11 mouse cellular contexts compared by ENCODE assay signal in the genomic region with DNA sequence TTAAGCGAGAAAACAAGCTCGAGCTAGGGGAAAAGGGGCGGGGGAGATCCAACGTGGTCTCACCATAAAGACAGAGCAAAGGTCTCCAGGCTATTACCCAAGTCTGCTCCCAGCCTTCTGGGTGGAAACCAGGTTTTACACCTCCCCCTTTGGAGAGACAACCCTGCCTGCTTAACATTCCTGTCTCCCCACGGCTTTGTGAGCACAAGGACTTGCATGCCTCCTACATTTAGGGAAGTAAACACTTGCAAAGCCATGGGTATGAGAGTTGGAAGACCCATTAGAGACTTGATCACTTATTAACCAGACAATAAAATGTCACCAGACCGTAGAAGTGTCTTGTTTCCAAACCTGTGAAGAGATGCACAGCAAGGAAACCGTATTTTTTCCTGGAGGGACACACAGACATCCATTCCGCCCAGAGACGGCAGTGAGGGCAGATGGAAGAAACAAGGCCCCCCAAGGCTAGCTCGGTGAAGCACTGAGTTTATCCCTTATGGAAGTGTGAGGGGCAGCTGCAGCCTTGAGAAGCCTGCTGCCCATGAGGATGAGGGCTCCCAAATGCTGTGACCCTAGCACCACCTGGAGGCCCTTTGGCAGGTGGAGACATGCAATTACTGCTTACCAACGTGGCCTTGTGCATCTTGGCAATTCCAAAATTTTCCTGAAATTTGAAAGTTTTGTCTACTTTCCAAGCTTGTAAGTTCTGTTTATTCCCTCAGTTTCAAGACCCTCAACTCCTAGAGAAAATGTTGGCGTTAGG. TPM values are rescaled to one million over a fixed set of nuclear protein-coding genes. Genes with fewer than 3 reads are reported as not detected.
DNase-seq lines count a peak whose midpoint lies in the region; ATAC-seq and TF ChIP-seq lines count a peak whose summit lies in the region.
"Had no signal": no experiment of that assay in that cellular context is flagged by ENCODE, and none has a peak within 500 bp of the region (broad histone marks: within the 10 kb centered on the region; RNA-seq: fewer than 3 reads in every experiment).

No protein-coding gene starts in this region.

- no peaks in the 10 kb centered on the region for H3K4me1 ChIP-seq in liver, adult 2 months (ENCODE audit: control insufficient read depth, insufficient read depth, low read length)
- H3K4me1 ChIP-seq in liver, embryonic 12.5 days: no peaks in the 10 kb centered on the region
- H3K4me1 ChIP-seq in bone marrow, adult 2 months (ENCODE audit: control insufficient read depth, insufficient read depth, low read length): no peaks in the 10 kb centered on the region
- no peaks in the 10 kb centered on the region for H3K4me1 ChIP-seq in stomach, postnatal 0 days (replicated peaks; ENCODE audit: control insufficient read depth, insufficient read depth)
- no peaks in the 10 kb centered on the region for H3K4me1 ChIP-seq in embryonic facial prominence, embryonic 10.5 days
- H3K4me1 ChIP-seq in forebrain, embryonic 15.5 days: no peaks in the 10 kb centered on the region
- H3K4me1 ChIP-seq: hindbrain, embryonic 15.5 days had no signal

- 41% methylated on average over 12 of the region's 12 CpGs for WGBS in liver, adult 2 months
- 56% methylated on average over 12 of the region's 12 CpGs for WGBS in liver, embryonic 12.5 days (ENCODE audit: insufficient replicate concordance)
- WGBS in bone marrow, adult 2 months: 67% methylated on average over 12 of the region's 12 CpGs
- 52% methylated on average over 12 of the region's 12 CpGs for WGBS in stomach, postnatal 0 days
- 75% methylated on average over 12 of the region's 12 CpGs for WGBS in embryonic facial prominence, embryonic 10.5 days
- 72% methylated on average over 12 of the region's 12 CpGs for WGBS in forebrain, embryonic 15.5 days

- no peak overlapping the region for H3K9ac ChIP-seq in liver, adult 2 months (ENCODE audit: low read depth, low read length)
- H3K9ac ChIP-seq in liver, embryonic 12.5 days: no peak overlapping the region
- no peak overlapping the region for H3K9ac ChIP-seq in stomach, postnatal 0 days (ENCODE audit: low read length)
- H3K9ac ChIP-seq in forebrain, embryonic 15.5 days (replicated peaks): no peak overlapping the region
- H3K9ac ChIP-seq: hindbrain, embryonic 15.5 days had no signal

- H3K79me2 ChIP-seq in liver, adult 2 months (ENCODE audit: control insufficient read depth, insufficient read depth, low read length): no peaks in the 10 kb centered on the region

- no peak overlapping the region for H3K27ac ChIP-seq in liver, adult 2 months (replicated peaks; ENCODE audit: insufficient read depth, low read depth, low read length)
- no peak overlapping the region for H3K27ac ChIP-seq in liver, embryonic 12.5 days
- no peak overlapping the region for H3K27ac ChIP-seq in bone marrow, adult 2 months (ENCODE audit: control insufficient read depth, insufficient read depth, low read depth, low read length, poor library complexity)
- no peak overlapping the region for H3K27ac ChIP-seq in stomach, postnatal 0 days (replicated peaks)
- no peak overlapping the region for H3K27ac ChIP-seq in embryonic facial prominence, embryonic 10.5 days (replicated peaks)
- no peak overlapping the region for H3K27ac ChIP-seq in forebrain, embryonic 15.5 days (replicated peaks)
- H3K27ac ChIP-seq: hindbrain, embryonic 15.5 days; macrophage had no signal

- no peak overlapping the region for H3K4me2 ChIP-seq in liver, embryonic 12.5 days
- H3K4me2 ChIP-seq in stomach, postnatal 0 days (replicated peaks; ENCODE audit: low read depth): no peak overlapping the region
- H3K4me2 ChIP-seq in forebrain, embryonic 15.5 days (replicated peaks): no peak overlapping the region
- H3K4me2 ChIP-seq: hindbrain, embryonic 15.5 days had no signal

- peak; percentile 16 to 21 for DNase-seq in cerebellum, postnatal 14 days
- DNase-seq in cerebellum, postnatal 36 days: no peak
- DNase-seq in liver, adult 2 months (ENCODE audit: extremely low read depth, low read depth, low spot score): peak; percentile 38
- DNase-seq in stomach, postnatal 0 days (ENCODE audit: low spot score): no peak
- no peak for DNase-seq in embryonic facial prominence, embryonic 10.5 days (ENCODE audit: low spot score)

- no peak for TF ChIP-seq EP300 in stomach, postnatal 0 days (optimal IDR thresholded peaks at IDR 0.05)

- ATAC-seq in liver, embryonic 12.5 days: no peak
- no peak for ATAC-seq in stomach, postnatal 0 days (ENCODE audit: low FRiP score, low TSS enrichment)
- ATAC-seq in forebrain, embryonic 15.5 days (replicated peaks): no peak

- H3K4me3 ChIP-seq in liver, adult 2 months (ENCODE audit: insufficient read depth, low read depth, low read length): no peak overlapping the region
- no peak overlapping the region for H3K4me3 ChIP-seq in liver, embryonic 12.5 days
- H3K4me3 ChIP-seq in bone marrow, adult 2 months (replicated peaks; ENCODE audit: control insufficient read depth, low read depth, low read length): no peak overlapping the region
- H3K4me3 ChIP-seq in stomach, postnatal 0 days (ENCODE audit: low read depth, low read length): no peak overlapping the region
- no peak overlapping the region for H3K4me3 ChIP-seq in embryonic facial prominence, embryonic 10.5 days
- H3K4me3 ChIP-seq in forebrain, embryonic 15.5 days: no peak overlapping the region
- H3K4me3 ChIP-seq: hindbrain, embryonic 15.5 days had no signal

- no peaks in the 10 kb centered on the region for H3K36me3 ChIP-seq in liver, adult 2 months (ENCODE audit: control insufficient read depth, insufficient read depth, low read length)
- no peaks in the 10 kb centered on the region for H3K36me3 ChIP-seq in liver, embryonic 12.5 days
- H3K36me3 ChIP-seq in stomach, postnatal 0 days (ENCODE audit: control insufficient read depth, insufficient read depth, low read length): no peaks in the 10 kb centered on the region
- H3K36me3 ChIP-seq in embryonic facial prominence, embryonic 10.5 days (replicated peaks): no peaks in the 10 kb centered on the region
- H3K36me3 ChIP-seq in forebrain, embryonic 15.5 days: no peaks in the 10 kb centered on the region
- H3K36me3 ChIP-seq: hindbrain, embryonic 15.5 days had no signal

- no peaks in the 10 kb centered on the region for H3K9me3 ChIP-seq in liver, embryonic 12.5 days (replicated peaks)
- H3K9me3 ChIP-seq in stomach, postnatal 0 days (ENCODE audit: control insufficient read depth, low read length): no peaks in the 10 kb centered on the region
- H3K9me3 ChIP-seq in embryonic facial prominence, embryonic 10.5 days: 0 out of 2 replicates have a peak, but pooled peaks cover under 1% of the 10 kb centered on the region
- H3K9me3 ChIP-seq in forebrain, embryonic 15.5 days: no peaks in the 10 kb centered on the region
- H3K9me3 ChIP-seq: hindbrain, embryonic 15.5 days had no signal

- no peak for TF ChIP-seq POLR2A in liver, adult 2 months (IDR thresholded peaks at IDR 0.05; ENCODE audit: extremely low read depth, insufficient read depth, low read length)
- TF ChIP-seq POLR2A in bone marrow, adult 2 months (IDR thresholded peaks at IDR 0.05; ENCODE audit: borderline replicate concordance, control insufficient read depth, low read depth, low read length): no peak

- H3K27me3 ChIP-seq in liver, adult 2 months (ENCODE audit: control insufficient read depth, insufficient read depth, low read length): no peaks in the 10 kb centered on the region
- no peaks in the 10 kb centered on the region; the same call in 1 of the 2 replicates for H3K27me3 ChIP-seq in liver, embryonic 12.5 days (replicated peaks)
- H3K27me3 ChIP-seq in stomach, postnatal 0 days (ENCODE audit: control insufficient read depth, insufficient read depth, low read length): no peaks in the 10 kb centered on the region
- no peaks in the 10 kb centered on the region for H3K27me3 ChIP-seq in embryonic facial prominence, embryonic 10.5 days (replicated peaks; ENCODE audit: low read depth, poor library complexity, severe bottlenecking)
- no peaks in the 10 kb centered on the region for H3K27me3 ChIP-seq in forebrain, embryonic 15.5 days
- H3K27me3 ChIP-seq: hindbrain, embryonic 15.5 days had no signal

- TF ChIP-seq CTCF in liver, adult 2 months (IDR thresholded peaks at IDR 0.05; ENCODE audit: low read depth, low read length): peak; percentile 73
- TF ChIP-seq CTCF in bone marrow, adult 2 months (IDR thresholded peaks at IDR 0.05; ENCODE audit: control insufficient read depth, insufficient read depth, low read length): peak; percentile 36; the same call in 1 of the 2 replicates
- TF ChIP-seq CTCF in stomach, postnatal 0 days (IDR thresholded peaks at IDR 0.05; ENCODE audit: low read depth): peak; percentile 49

RNA-seq across cellular contexts. Expression of a gene that starts 8.7 kb away (rescaled TPM):
- total RNA-seq in liver, adult 2 months (2014; rRNA removed): not detected in 2 replicates
- not detected in 2 replicates for polyA plus RNA-seq in liver, adult 2 months (2012; rRNA removed)
- polyA plus RNA-seq in liver, embryonic 12.5 days (2016; fragmentation: Nextera tagmentation; extraction: Ambion mirVana): not detected in 2 replicates
- not detected in 2 replicates for polyA plus RNA-seq in bone marrow, adult 2 months (2011; ENCODE audit: insufficient read depth, insufficient read length, low replicate concordance, missing spikeins)
- 0.02 TPM in 1 of 2 replicates, not detected in the other for polyA plus RNA-seq in stomach, postnatal 0 days (2015; fragmentation: Nextera tagmentation; extraction: Ambion mirVana)
- not detected in 2 replicates for polyA plus RNA-seq in embryonic facial prominence, embryonic 10.5 days (2016; fragmentation: Nextera tagmentation; extraction: Ambion mirVana)
- 0.05 TPM in 2 replicates for polyA plus RNA-seq in forebrain, embryonic 15.5 days (2015; fragmentation: Nextera tagmentation; extraction: Ambion mirVana)
- polyA plus RNA-seq: embryonic facial prominence, embryonic 11.5 days; macrophage had no signal

Comparison
In these comparisons a context has a peak if more than half of its experiments do, and no peak if none do; other contexts are left out.
1. DNase-seq: peak in cerebellum, postnatal 14 days (2 of 2) and liver, adult 2 months (single experiment); none in cerebellum, postnatal 36 days (0 of 2), stomach, postnatal 0 days (single experiment) and embryonic facial prominence, embryonic 10.5 days (single experiment).
2. Peak in every context shown above with its lines, with median percentiles within 50 percentile points of each other: CTCF ChIP-seq.